Mouse (Mus musculus): ENCODE data around the gene Arhgdib.
"Not testable (repeated sequence)": the region's sequence is repeated elsewhere in the genome, so short reads cannot be mapped to it uniquely, and the experiment has no call there.

Arhgdib gene

DNA sequence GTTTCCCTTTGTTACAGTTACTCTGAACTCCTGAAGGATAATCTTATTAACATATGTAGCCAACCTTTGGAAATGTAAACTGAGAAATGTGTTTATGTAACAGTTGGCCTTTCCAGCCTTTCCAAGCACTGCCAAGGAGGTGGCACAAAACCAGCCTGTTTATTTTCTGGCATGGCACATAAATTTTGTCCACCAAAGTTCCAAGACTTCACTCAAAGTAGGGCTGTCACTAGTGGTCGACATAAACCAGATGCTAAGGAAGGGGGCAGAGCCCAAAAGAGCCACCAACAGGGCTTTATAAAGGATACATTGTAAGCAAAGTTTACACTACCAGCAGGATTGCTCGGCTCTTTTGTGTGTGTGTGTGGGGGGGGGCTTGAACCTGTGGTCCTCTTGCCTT, 23.8 kb downstream of the Arhgdib start:
- DNase-seq: no peak

DNA sequence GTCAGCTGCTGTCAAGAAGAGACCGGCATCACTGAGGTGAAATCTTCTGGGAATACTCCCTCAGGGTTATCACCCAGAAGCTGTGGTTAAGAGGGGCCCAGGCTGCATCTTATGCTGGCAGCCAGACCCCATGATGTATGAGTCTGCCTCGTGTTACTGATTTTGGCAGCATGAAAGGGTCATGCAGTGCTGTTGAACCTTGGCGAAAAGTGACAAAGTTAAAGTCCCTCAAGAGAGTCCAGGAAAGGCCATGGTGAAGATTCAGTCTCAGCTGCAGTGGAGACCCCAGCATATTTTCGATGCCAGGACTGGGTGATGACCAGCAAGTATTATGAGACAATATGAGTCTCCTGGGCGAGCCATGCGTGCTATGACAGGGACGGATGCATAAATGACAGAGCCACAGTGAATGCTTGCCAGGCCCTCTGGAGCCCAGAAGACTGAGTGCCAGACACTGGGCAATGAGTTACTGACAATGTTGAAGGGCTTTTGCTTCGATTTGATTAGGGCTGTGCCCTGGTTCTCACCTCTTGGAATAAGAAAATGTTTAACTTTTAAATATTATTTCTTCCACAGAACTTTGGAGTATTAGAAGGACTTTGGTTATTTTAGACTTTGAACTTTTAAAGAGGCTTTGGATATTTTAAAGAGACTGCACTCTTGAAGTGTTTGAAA, 25.8 kb downstream of the Arhgdib start:
- no peak for DNase-seq

DNA sequence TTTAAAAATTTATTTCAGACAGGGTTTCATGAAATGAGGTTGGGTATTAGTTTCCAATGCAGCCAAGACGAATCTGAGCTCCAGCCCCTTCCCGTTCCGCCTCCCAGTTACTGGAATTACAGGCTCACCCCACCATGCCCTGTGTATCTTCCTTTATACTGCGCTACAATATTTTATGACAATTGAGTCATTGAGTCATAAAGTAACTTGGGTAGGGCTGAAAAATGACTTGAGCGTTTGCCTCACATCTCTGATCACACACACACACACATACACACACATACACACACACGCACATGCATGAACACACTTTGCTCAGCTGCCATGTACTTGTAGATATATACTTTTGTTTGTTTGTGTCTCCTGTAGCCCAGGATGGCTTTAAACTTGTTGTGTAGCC, 27.5 kb downstream of the Arhgdib start:
- DNase-seq: no peak

DNA sequence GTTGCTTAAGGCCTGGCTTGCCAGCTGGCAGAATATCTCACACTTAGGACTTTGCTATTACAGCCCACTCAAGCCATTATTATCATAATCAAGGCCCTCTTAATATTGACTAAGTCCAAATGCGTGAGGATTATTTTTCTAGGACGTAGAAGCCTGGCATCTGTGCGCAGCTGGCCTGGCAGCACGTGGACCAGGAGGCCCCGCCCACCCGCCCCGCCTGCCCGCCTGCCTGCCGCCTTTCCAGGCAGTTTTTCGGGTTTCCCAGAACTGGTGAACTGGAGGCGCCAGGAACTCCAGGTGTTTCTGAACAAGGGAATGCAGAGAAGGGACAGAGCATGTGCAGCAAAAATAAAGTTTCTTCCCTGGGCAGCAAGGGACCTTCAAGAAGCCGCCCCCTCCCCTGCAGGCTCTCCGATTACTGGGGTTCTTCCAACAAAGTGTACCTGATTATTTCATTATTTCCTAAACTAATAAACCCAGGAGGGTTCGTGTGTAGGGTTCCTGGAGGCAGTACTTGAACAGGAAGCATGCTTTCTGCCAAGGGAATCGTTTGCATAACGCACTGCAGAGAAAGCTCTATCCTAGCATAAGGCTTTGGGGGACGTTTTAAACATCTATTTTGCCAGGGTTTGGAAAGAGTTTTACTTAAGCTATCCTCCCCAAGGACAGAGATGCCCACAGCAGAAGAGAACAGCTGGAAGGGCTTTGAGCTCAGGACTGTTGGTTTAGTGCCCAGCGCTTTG, 28.1 kb downstream of the Arhgdib start:
- no peak for DNase-seq

DNA sequence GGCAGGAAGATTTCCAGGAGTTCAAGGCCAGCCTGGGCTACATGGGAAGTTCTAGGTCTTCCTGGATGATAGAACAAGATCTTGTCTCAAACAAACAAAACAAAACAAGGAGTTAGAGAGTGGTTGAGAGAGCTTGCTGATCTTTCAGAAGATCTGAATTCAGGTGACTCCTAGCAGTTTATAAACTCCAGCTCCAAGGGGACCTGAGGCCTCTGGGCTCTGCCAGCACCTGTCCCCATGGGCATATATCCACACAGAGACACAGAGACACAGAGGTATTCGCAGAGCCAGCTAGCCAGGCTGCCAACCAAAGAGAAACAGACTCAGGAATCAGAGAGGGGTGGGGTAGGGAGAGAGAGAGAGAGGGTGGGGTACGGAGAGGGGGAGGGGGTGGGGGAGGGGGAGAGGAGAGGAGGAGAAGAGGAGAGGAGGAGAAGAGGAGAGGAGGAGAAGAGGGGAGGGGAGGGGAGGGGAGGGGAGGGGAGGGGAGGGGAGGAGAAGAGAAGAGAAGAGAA, 28.9 kb downstream of the Arhgdib start:
- DNase-seq: no peak

DNA sequence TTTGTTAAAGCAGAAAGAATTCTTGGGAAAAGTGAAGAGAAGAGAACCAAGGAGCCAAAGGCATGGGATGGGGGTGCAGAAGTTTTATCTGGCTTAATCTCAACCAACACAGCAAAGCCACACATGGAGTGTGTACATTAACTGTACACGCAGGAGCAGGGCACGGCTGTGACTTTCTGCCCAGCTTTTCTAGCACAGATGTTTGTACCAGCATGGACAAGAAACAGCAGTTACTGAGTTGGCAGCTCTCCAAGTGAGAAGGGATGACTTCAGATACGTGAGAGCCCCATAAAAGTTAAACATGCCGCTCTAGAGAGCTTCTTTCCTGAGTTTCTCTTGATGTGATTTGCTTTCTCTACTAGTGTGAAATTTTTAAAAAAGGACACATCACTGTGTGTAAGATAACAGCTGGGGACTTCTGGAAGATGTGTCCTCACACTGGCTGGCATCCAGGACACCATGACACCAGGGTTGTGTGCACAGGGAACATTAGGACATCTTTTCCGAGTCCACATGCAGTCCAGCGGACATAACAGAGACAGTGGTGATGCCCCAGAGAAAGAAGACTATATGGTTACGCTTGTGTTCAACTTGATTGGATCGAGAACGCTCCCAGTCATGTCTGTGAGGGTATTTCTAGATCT, 31.3 kb downstream of the Arhgdib start:
- DNase-seq: no peak

DNA sequence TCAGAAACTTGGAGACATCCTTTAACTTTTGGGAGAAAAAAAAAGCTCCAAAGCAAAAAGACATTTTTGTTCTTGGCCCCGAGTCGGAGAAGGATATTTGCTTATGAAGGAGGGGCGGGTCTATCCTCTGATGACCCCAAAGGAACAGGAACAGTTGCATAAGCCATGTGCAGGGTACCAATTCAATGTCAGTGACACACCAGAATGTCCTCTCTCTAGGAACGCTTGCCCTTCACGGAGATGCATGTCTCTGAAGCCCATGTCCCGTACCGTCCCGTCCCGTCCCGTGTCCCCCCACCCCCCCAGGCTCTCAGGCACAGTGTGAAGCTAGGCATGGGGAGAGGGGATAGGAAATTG, 34.8 kb downstream of the Arhgdib start:
- DNase-seq: no peak

DNA sequence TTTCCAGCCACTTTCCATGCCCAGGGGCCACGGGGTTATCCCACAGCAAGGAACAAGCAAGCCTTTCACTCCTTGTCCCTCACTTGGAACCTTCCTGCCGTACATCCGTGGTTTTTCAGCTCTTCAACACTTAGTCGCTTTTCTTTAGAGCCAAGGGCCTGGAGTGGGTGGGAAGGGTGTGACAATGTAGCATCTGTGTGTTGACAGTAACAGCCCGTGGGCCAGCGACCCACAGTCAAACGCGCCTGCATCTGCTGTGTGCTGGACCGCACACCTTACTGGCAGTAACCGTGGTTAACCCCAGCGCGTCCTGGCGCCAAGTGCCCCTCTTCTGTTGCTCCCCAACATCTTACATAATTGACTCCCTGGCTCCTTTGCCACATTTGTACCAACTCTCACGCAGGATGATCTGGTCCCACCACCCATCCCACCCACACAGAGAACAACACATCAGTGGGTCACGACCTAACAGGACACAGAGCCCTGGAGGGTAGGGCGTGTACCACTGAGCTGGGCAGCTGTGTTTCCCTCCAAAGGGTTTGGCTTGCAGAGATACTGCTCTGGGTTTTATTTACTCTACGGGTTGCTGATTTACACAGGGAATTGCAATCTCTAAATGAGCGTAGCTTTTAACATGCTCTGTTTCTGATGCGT, 35.3 kb downstream of the Arhgdib start:
- no peak for DNase-seq

DNA sequence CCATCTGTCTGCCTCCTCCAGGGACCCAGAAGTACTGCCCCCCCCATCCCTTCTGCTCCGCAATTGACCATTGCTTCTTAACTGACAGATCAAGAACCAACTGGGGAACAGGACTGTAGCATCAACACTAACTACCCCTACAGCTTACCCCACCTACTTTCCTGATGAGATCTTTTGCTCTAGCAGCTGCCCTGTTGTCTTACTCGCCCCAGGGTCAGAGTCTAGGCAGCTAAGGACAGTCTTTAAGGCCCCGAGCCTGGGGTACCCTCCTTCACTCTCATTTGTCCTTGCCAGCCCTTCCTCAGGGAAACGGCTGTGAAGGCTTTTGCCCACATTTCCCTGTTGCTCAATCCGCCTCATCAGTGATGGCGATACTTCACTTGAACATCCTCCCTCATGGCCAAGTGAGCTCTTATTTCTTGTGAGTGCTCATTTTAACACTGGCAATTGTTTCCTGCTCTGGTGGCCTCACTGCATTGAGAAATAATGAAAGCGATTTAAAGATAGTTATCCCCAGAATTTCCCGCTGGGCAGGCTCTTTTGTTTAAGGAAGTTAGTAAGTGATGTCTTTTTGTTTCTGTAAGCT, 37.7 kb downstream of the Arhgdib start:
- DNase-seq: no peak

DNA sequence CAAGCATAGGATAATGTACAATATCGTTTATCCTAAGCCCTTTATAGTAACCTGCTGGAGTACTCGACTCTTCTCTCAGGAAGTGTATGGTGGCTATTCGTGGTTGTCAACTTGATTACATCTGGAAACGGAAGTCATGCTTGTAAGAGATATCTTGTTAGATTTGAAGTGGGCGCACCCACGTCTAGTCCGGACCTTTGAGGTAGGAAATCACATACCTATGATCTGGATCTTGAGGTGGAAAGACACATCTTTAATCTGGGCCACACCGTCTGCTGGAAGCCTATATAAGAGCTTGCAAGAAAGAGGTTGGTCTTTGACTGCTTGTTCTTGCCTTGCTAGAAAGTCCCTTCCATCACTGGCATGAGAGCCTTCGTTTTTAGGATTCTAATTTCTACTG, 39.2 kb downstream of the Arhgdib start:
- DNase-seq: no peak

DNA sequence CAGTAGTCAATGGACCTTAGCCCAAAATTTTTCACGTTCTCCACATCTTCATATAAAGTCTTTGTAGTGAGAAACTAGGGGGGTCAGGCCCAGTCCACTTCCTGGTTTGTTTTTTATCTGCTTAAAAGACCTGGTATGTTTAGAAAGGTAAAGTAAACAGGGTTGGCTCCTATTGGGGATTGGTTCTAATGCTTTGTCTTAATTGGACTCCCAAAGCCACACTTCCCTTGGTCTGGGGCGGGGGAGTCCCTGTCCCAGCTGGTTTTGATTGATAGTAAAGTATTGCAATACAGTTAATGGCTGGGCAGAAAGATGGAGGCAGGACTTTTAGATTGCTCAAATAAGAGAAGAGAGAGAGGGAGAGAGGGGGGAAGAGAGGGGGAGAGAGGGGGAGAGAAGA, 40.7 kb downstream of the Arhgdib start:
- DNase-seq: no peak

DNA sequence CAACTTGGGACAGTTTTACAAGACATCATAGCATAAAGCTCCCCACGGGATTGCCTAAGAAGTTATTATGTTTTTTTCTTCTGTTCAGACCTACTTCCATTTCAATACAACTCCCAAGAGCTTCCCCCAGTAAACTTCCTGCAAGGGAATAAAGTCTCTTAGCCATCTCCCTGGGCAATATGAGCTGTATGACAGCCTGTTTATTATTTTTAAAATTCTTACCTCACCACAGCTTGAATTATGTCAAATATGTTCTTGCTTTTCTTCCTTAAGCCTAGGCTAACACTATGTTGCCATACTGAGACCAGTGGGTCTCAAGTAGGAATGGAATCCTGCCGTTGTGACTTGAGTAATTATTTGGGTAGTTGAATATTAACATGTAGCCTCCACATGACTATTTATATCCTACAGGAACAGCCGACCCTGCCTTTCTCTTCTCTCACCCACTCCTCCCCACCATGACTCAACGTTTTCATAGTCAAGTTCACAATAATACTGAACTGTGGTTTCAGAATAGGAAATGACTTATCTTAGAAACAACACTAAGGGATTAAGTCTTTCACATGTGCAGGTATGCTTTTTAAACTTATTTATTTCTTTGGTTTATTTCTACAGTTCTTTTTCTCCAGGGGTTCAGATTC, 41.2 kb downstream of the Arhgdib start:
- no peak for DNase-seq

DNA sequence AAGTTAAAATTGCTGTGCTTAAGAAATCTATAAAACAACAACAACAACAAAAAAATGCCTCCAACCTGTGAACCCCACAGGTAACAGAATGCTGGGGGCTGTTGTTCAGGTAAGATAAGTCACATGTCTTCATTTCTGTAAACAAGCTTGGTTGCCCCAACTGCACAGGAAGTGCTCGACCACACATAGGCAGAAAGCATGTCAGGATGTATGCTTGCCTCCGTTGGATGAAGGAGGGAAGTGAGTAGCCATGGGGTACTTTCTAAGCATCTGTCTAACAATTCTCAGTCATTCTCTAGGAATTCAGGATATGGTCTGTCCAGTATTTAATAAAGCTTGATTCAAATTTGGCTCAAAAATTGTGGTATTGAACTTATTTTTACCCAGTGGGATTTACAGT, 42.7 kb downstream of the Arhgdib start:
- DNase-seq: no peak

DNA sequence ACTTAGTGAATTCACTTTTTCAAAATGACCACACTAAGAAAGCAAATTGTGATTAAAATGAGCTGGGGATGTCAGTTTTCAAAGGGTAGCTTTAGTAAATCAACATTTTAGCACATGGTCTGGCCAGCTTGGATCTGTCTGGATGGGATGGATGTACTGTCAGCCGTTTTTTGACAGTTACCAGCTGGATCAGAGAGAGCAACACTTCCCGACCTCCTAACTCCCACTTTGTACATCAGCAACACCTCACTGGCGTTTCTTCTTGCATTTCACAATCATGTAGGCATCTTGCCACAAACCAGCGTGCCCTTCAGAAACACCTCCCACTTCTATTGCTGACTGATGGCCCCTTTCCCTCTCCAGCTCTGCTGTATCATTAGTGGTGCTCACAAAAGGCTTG, 43.5 kb downstream of the Arhgdib start:
- no peak for DNase-seq

DNA sequence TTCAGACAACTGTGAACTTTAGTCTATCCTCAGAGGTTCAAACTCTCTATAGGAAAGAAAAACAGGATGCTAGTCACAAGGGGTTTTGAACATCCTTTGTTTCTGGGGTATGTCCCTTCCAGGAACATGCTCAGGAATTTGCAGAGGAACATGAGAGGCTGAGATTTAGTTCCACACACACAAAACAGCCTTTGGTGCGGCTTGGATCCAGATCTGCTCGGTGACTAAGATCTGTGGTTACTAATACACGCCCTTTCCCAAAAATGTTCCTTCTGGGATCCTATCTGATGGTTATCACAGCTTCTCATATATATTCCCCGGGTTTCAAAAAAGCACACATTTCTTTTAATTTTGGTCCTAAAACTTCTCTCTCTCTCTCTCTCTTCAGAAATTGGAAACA, 43.9 kb downstream of the Arhgdib start:
- no peak for DNase-seq

DNA sequence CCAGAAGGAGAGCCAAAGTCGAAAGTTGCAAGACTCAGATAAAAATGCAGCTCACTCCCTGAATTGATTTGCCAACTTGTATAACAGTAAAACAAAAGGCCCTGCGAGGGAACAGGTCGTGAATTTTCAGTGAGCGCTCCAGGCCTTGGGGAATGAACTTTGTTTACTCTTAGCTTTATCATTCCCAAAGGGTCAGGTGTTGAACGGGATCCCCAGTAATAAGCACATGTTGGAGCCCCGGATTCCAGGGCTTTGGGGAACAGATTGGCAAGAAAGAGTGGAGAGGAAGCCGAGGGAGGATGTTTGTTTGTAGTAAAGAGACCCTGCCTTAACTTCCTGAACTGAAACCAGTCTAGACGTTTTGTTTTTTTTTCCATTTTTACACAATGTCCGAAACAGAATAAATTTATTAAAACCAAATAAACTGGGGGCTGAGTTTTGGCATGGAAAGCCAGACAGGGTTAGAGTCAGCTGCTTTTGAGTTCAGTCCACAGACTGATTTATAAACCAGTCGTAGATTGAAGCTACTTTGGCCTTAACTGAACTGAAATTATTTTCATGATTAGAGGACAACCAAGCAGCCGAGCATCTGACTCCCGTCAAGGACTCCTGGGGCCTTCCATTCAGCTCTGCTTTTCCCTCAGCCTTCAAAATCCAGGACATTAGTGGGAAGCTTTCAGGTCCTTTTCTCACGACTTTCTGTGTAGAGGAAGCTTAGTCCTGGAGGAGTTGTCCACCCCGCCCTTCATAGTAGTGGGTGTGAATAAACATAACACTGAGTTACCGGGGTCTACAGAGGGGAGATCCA, 47.0 kb downstream of the Arhgdib start:
- DNase-seq: no peak

DNA sequence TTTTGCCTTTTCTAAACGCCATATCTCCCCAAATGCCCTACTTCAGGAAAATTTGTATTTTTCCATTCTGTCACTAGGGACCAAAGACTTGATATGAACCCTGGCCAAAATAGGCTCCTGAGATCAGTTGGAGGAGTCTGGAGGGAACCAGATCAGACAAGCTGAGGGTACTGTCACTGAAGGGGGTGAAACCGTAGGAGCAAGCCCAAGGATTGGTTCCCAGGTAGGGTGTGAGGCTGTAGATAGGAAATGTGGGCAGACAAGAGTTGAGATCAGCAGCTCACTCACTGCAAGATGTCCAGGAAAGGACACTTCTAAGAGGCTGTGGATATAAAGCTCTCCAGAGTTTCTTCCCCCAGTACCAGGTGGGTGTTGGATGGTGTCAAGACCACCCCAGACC, 49.7 kb downstream of the Arhgdib start:
- DNase-seq: no peak

DNA sequence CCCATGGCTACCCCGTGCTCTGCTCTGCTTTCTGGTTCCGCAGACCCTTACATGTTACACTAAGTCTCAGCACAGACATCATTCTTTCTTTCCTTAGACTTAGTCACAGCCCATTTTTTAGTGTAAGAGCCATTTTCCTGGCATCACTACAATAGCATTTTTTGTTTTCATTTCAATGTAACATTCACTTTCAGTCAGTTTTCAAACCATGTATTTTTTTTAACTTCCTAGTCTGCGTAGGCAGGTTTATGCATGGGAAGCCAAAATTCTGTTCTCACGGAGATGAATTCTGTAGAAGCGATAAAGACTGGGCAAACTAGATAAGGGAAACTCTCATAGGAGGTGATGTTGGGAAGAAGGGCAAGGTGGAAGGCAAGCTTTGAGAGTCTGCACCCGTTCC, 52.1 kb downstream of the Arhgdib start:
- no peak for DNase-seq

DNA sequence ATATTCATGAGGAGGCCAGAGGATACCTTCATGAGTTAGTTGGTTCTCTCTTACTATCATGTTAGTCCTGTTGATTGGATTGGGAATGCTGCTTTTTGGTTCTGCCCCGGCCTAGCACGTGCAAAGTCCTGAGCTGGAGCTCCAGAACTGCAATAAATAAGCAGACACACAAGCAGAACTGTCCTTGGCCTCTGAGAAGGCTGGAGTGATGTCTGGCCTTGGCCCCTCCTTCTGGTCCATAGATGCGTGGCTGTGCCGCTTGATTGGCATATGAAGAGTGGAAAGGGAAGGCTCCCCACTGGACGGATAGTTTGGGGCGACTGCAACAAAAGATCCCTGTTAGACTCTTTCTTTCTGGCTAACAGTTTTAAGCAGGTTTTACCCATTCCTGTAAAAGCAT, 52.6 kb downstream of the Arhgdib start:
- no peak for DNase-seq

DNA sequence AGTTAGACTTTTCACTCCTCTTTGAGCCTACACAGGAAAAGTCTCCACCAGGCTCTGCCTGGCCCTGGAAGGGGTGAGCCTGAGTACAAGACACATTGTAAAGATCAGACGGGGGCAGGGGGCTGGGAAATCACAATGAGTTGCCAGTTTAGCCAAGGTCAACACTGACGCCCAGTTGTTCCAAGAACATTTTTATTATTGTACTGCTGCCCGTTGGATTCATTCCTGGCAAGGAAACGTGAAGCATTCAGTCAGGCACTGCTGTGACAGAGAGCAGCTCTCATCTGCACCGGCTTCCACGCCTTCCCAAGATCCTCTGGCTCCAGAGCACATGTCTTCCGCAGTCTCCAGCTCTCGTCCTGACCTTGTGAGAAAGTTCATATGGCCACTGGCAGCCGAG, 53.8 kb downstream of the Arhgdib start:
- DNase-seq: no peak

DNA sequence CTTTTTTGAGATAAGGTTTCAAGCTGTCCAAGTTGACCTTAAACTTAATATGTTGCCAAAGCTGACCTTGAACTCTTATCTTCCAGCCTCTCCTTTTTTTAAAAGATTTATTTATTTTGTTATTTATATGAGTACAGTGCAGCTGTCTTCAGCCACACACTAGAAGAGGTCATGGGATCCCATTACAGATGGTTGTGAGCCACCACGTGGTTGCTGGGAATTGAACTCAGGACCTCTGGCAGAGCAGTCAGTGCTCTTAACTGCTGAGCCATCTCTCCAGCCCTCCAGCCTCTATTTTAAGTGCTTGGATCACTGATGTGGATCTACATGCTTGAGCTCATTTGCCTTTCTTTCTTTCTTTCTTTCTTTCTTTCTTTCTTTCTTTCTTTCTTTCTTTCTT, 56.9 kb downstream of the Arhgdib start:
- not testable (repeated sequence) for DNase-seq

DNA sequence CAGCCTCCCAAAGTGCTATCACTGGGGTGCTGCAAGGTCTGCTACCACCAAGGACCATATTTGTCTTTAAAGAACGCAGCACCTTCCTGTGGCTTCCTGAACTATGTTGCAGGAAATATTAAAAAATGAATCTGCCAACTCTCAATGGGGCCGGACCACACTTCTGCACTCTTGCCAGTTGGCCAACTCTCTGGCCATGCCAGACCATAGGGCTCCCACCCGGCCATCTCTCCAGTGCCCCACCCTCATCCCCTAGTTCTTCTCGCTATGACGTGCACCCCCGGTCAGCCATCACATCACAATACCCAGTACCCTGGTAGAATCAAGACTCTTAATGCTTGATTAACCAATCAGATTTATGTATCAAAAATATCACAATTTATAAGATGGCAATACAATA, 57.7 kb downstream of the Arhgdib start:
- no peak for DNase-seq
